In the genomic region with DNA sequence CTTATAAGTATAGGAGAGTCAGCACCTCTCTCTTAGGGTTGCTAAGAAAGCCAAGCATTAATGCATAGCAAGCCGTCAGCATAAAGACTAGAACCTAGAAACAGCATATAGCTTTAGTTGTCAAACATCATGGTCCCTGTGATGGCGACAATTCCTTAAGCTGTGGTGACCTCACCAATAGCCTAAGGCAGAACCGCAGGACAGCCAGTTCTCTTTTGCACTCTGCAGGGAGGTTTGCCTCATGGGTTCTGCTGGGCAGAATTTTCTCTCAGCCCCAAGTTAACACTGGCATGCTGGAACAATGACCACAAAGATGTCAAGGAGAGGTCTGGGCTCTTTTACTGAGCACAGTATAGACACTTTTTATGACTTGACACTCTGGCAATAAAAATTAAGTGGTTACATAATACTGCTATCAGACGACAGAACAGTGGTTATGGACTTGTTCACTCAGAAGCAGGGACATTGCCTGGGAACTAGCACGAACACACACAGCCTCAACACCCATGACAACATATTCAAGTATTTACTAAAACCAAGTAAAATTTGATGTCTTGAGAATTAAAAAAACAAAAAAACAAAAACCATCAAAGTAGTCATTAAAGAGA, we compare ENCODE assay signal across 25 mouse cellular contexts.
DNase-seq lines count a peak whose midpoint lies in the region; ATAC-seq lines count a peak whose summit lies in the region.
"Had no signal": no experiment of that assay in that cellular context is flagged by ENCODE, and none has a peak within 500 bp of the region (broad histone marks: within the 10 kb centered on the region; RNA-seq: fewer than 3 reads in every experiment).

No protein-coding gene starts in this region.

- 38% methylated on average over 5 of the region's 5 CpGs for WGBS in limb, embryonic 11.5 days
- 52% methylated on average over 5 of the region's 5 CpGs for WGBS in limb, embryonic 10.5 days
- 63% methylated on average over 5 of the region's 5 CpGs for WGBS in intestine, embryonic 15.5 days

- no peaks in the 10 kb centered on the region for H3K36me3 ChIP-seq in limb, embryonic 11.5 days (ENCODE audit: control insufficient read depth, insufficient read depth, low read length)
- no peaks in the 10 kb centered on the region for H3K36me3 ChIP-seq in limb, embryonic 10.5 days
- no peaks in the 10 kb centered on the region for H3K36me3 ChIP-seq in intestine, embryonic 15.5 days
- H3K36me3 ChIP-seq: embryonic facial prominence, embryonic 13.5 days; embryonic facial prominence, embryonic 15.5 days; forebrain, embryonic 15.5 days; G1E had no signal

- no peak overlapping the region for H3K9ac ChIP-seq in limb, embryonic 11.5 days (ENCODE audit: low read length)
- no peak overlapping the region for H3K9ac ChIP-seq in intestine, embryonic 15.5 days
- H3K9ac ChIP-seq: embryonic facial prominence, embryonic 13.5 days; embryonic facial prominence, embryonic 15.5 days; forebrain, embryonic 13.5 days; forebrain, embryonic 15.5 days; forebrain, postnatal 0 days had no signal

- no peak overlapping the region for H3K4me2 ChIP-seq in limb, embryonic 11.5 days (ENCODE audit: low read depth, severe bottlenecking)
- no peak overlapping the region for H3K4me2 ChIP-seq in intestine, embryonic 15.5 days (replicated peaks)
- H3K4me2 ChIP-seq: embryonic facial prominence, embryonic 13.5 days; embryonic facial prominence, embryonic 15.5 days; forebrain, embryonic 13.5 days; forebrain, embryonic 15.5 days had no signal

- H3K9me3 ChIP-seq in limb, embryonic 11.5 days (ENCODE audit: control insufficient read depth, low read length) = no peaks in the 10 kb centered on the region
- H3K9me3 ChIP-seq in limb, embryonic 10.5 days (replicated peaks) = no peaks in the 10 kb centered on the region
- H3K9me3 ChIP-seq in intestine, embryonic 15.5 days = no peaks in the 10 kb centered on the region
- H3K9me3 ChIP-seq: embryonic facial prominence, embryonic 13.5 days; embryonic facial prominence, embryonic 15.5 days; forebrain, embryonic 13.5 days; forebrain, embryonic 15.5 days had no signal

- no peaks in the 10 kb centered on the region for H3K27me3 ChIP-seq in limb, embryonic 11.5 days (ENCODE audit: control insufficient read depth, insufficient read depth, low read length)
- no peaks in the 10 kb centered on the region for H3K27me3 ChIP-seq in limb, embryonic 10.5 days (ENCODE audit: low read depth, poor library complexity, severe bottlenecking)
- H3K27me3 ChIP-seq in intestine, embryonic 15.5 days (replicated peaks) = no peaks in the 10 kb centered on the region
- H3K27me3 ChIP-seq: CH12.LX; embryonic facial prominence, embryonic 13.5 days; embryonic facial prominence, embryonic 15.5 days; forebrain, embryonic 15.5 days had no signal

- no peak overlapping the region for H3K4me3 ChIP-seq in limb, embryonic 11.5 days (ENCODE audit: low read depth, low read length)
- no peak overlapping the region for H3K4me3 ChIP-seq in limb, embryonic 10.5 days
- no peak overlapping the region for H3K4me3 ChIP-seq in intestine, embryonic 15.5 days (replicated peaks)
- H3K4me3 ChIP-seq: embryonic facial prominence, embryonic 13.5 days; embryonic facial prominence, embryonic 15.5 days; forebrain, embryonic 13.5 days; forebrain, embryonic 15.5 days had no signal

- DNase-seq in heart, adult 11 months = peak; percentile 55
- no peak for DNase-seq in heart, postnatal 4 days
- no peak for DNase-seq in limb, embryonic 11.5 days (ENCODE audit: low spot score)
- DNase-seq in limb, embryonic 10.5 days (ENCODE audit: low spot score) = no peak
- no peak for DNase-seq in left cerebral cortex, adult 9 months (ENCODE audit: low spot score in 2 of 2)
- DNase-seq in cerebellum, postnatal 4 days (ENCODE audit: low spot score in 2 of 2) = no peak
- DNase-seq: adrenal gland, adult 8-10 months; adrenal gland, postnatal 14 days; adrenal gland, postnatal 36 days; B cell, adult 2 months; cerebellum, adult 11-12 months; cerebellum, adult 2 months; cerebellum, adult 9-10 months; cerebellum, postnatal 10 days; cerebellum, postnatal 25 days; embryo, embryonic 11 days; forebrain, postnatal 0 days had no signal

- peaks cover 33% of the 10 kb centered on the region for H3K4me1 ChIP-seq in limb, embryonic 11.5 days (ENCODE audit: control insufficient read depth, insufficient read depth, low read length)
- H3K4me1 ChIP-seq in limb, embryonic 10.5 days = peaks cover 90% of the 10 kb centered on the region
- peaks cover 33% of the 10 kb centered on the region for H3K4me1 ChIP-seq in intestine, embryonic 15.5 days (replicated peaks)

- 0 out of 2 replicates have a peak, but pooled peaks have one; percentile 33 for ATAC-seq in limb, embryonic 11.5 days (ENCODE audit: insufficient number of reproducible peaks, low FRiP score, low TSS enrichment, low read depth)
- peak; percentile 86 for ATAC-seq in intestine, embryonic 15.5 days
- ATAC-seq: CD4-positive, CD25-positive, alpha-beta regulatory T cell, adult 4 months; forebrain, embryonic 13.5 days; forebrain, embryonic 15.5 days; forebrain, postnatal 0 days had no signal

- H3K27ac ChIP-seq in limb, embryonic 11.5 days (replicated peaks; ENCODE audit: low read depth, low read length) = no peak overlapping the region
- H3K27ac ChIP-seq in limb, embryonic 10.5 days = no peak overlapping the region
- H3K27ac ChIP-seq in intestine, embryonic 15.5 days = no peak overlapping the region
- H3K27ac ChIP-seq: embryonic facial prominence, embryonic 13.5 days; embryonic facial prominence, embryonic 15.5 days; forebrain, embryonic 13.5 days; forebrain, embryonic 15.5 days had no signal
